Mouse (Mus musculus) stomach, postnatal 0 days (tissue): Measurements from ENCODE around the gene Mtfr2. TPM values are rescaled to one million over a fixed set of nuclear protein-coding genes. Genes with fewer than 3 reads are reported as not detected.

Experiments
- ATAC-seq: fragments of 200-750 bp; cut with Nextera tagmentation; 2 replicates; pipeline ENCODE4 v1.8.0; 2017; ENCODE audit not compliant: low FRiP score, low TSS enrichment
- DNase-seq: peaks from one replicate; pipeline ENCODE4 v3.0.0-alpha.2; 2016; ENCODE audit warnings: low spot score
- H3K27ac ChIP-seq: fragments of 300-500 bp; sonication (generic); replicated peaks from 2 replicates; pipeline ENCODE4 v1.5.1; 2014; ENCODE audit warnings: mild to moderate bottlenecking, control low read depth
- H3K27me3 ChIP-seq: fragments of 300-500 bp; sonication (generic); 2 replicates; pipeline ENCODE4 v1.6.1; 2014; ENCODE audit warnings: low read length; ENCODE audit not compliant: control insufficient read depth, insufficient read depth
- H3K36me3 ChIP-seq: fragments of 300-500 bp; sonication (generic); 2 replicates; pipeline ENCODE4 v1.6.1; 2014; ENCODE audit warnings: low read length, mixed read lengths; ENCODE audit not compliant: control insufficient read depth, insufficient read depth
- H3K4me1 ChIP-seq: fragments of 300-500 bp; sonication (generic); replicated peaks from 2 replicates; pipeline ENCODE4 v1.6.1; 2014; ENCODE audit warnings: antibody characterized with exemption; ENCODE audit not compliant: control insufficient read depth, insufficient read depth
- H3K4me2 ChIP-seq: fragments of 300-500 bp; sonication (generic); replicated peaks from 2 replicates; pipeline ENCODE4 v1.6.1; 2014; ENCODE audit warnings: low read depth, mild to moderate bottlenecking, control low read depth, moderate library complexity
- H3K4me3 ChIP-seq: fragments of 300-500 bp; sonication (generic); 2 replicates; pipeline ENCODE4 v1.5.1; 2014; ENCODE audit warnings: low read depth, low read length, control low read depth
- H3K9ac ChIP-seq: fragments of 300-500 bp; sonication (generic); 2 replicates; pipeline ENCODE4 v1.6.1; 2014; ENCODE audit warnings: mild to moderate bottlenecking, low read length, control low read depth, mixed read lengths
- H3K9me3 ChIP-seq: fragments of 300-500 bp; sonication (generic); 2 replicates; pipeline ENCODE4 v1.6.1; 2016; ENCODE audit warnings: low read length; ENCODE audit not compliant: control insufficient read depth
- CTCF ChIP-seq: IDR thresholded peaks from 2 replicates; pipeline ENCODE4 v1.5.1; 2016; ENCODE audit warnings: antibody characterized with exemption, low read depth, mild to moderate bottlenecking, moderate library complexity
- EP300 ChIP-seq: optimal IDR thresholded peaks from 2 replicates; pipeline ENCODE3; 2016; ENCODE audit warnings: antibody characterized with exemption
- WGBS: fragments of 180-500 bp; shearing (Covaris S2); extraction: QIAGEN DNeasy Blood & Tissue Kit; methylation state at CpG from one replicate; pipeline ENCODE4 v1.1.7; 2014; 5-methylcytosine and 5-hydroxymethylcytosine counted together
- polyA plus RNA-seq: library from polyadenylated mRNA; unstranded; fragments of >200 nt; fragmentation: Nextera tagmentation; extraction: Ambion mirVana; gene quantifications from 2 replicates; pipeline ENCODE4 v1.2.1, GENCODE M21; 2015

The Mtfr2 gene
- polyA plus RNA-seq, 1 experiment from 2014 or later, result 0.63 TPM

- H3K36me3 ChIP-seq, result peaks cover 10% of the 10 kb centered on the region
- ATAC-seq (no peak), DNase-seq (no peak)
- H3K27me3 ChIP-seq, result no peaks in the 10 kb centered on the region
- H3K9ac ChIP-seq, result no peak overlapping the region
- no peak for TF ChIP-seq CTCF
- no peak for TF ChIP-seq EP300
- no peaks in the 10 kb centered on the region for H3K9me3 ChIP-seq
- H3K27ac ChIP-seq, result no peak overlapping the region
- H3K4me2 ChIP-seq, result no peak overlapping the region
- H3K4me1 ChIP-seq, result no peaks in the 10 kb centered on the region
- 78% methylated on average over 2 of the region's 2 CpGs for WGBS
- H3K4me3 ChIP-seq, result no peak overlapping the region
These were observed 16.3 kb upstream of the Mtfr2 start for GRCm38 (mm10) chr10:20331262-20331661.

DNA sequence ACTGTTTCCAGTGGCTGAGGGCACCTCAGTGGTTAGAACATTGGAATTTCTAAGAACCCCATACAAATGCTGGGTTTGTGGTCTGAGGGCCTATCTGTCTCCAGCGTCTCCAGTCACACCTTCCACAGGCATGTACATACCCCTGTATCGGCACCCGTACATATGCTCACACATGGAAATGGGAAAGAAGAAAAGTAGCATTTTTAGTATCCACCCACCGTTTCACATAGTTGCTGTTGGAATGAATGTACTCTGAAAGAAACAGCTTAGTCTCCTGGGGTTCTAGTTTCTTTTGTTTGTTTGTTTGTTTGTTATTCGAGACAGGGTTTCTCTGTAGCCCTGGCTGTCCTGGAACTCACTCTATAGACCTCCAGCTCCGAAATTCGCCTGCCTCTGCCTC is 9.7 kb upstream of the Mtfr2 start:
- H3K36me3 ChIP-seq, result 0 out of 2 replicates have a peak, but pooled peaks cover 7% of the 10 kb centered on the region
- 90% methylated on average over 7 of the region's 7 CpGs for WGBS
- no peak overlapping the region for H3K4me2 ChIP-seq

GRCm38 (mm10) chr10:20345736-20346135 is 1.8 kb upstream of the Mtfr2 start:
- 57% methylated on average over 1 of the region's 1 CpGs for WGBS
- peaks cover 15% of the 10 kb centered on the region for H3K36me3 ChIP-seq
- H3K4me1 ChIP-seq, result no peaks in the 10 kb centered on the region
- no peak overlapping the region for H3K4me3 ChIP-seq
- TF ChIP-seq CTCF, result no peak
- TF ChIP-seq EP300, result no peak
- H3K9ac ChIP-seq, result no peak overlapping the region
- no peak overlapping the region for H3K4me2 ChIP-seq
- ATAC-seq, result no peak
- DNase-seq, result no peak
- H3K27me3 ChIP-seq, result no peaks in the 10 kb centered on the region
- no peaks in the 10 kb centered on the region for H3K9me3 ChIP-seq
- no peak overlapping the region for H3K27ac ChIP-seq

More for the DNA sequence above, 9.7 kb upstream of the Mtfr2 start:
- H3K9ac ChIP-seq, result no peak overlapping the region
- DNase-seq, result no peak
- H3K4me1 ChIP-seq, result no peaks in the 10 kb centered on the region
- no peak overlapping the region for H3K27ac ChIP-seq
- H3K4me3 ChIP-seq, result no peak overlapping the region
- TF ChIP-seq EP300, result no peak
- no peak for TF ChIP-seq CTCF
- no peaks in the 10 kb centered on the region for H3K27me3 ChIP-seq
- no peaks in the 10 kb centered on the region for H3K9me3 ChIP-seq
- no peak for ATAC-seq

- no peak for ATAC-seq
- H3K9me3 ChIP-seq, result no peaks in the 10 kb centered on the region
- TF ChIP-seq EP300 (no peak), CTCF (no peak)
- H3K4me3 ChIP-seq, result no peak overlapping the region
- H3K4me2 ChIP-seq, result no peak overlapping the region
- no peaks in the 10 kb centered on the region for H3K4me1 ChIP-seq
- DNase-seq, result no peak
- 90% methylated on average over 2 of the region's 2 CpGs for WGBS
- no peak overlapping the region for H3K27ac ChIP-seq
- peaks cover 10% of the 10 kb centered on the region for H3K36me3 ChIP-seq
- H3K9ac ChIP-seq, result no peak overlapping the region
- H3K27me3 ChIP-seq, result no peaks in the 10 kb centered on the region
These were observed 1.3 kb downstream of the Mtfr2 start for GRCm38 (mm10) chr10:20348894-20349293.

DNA sequence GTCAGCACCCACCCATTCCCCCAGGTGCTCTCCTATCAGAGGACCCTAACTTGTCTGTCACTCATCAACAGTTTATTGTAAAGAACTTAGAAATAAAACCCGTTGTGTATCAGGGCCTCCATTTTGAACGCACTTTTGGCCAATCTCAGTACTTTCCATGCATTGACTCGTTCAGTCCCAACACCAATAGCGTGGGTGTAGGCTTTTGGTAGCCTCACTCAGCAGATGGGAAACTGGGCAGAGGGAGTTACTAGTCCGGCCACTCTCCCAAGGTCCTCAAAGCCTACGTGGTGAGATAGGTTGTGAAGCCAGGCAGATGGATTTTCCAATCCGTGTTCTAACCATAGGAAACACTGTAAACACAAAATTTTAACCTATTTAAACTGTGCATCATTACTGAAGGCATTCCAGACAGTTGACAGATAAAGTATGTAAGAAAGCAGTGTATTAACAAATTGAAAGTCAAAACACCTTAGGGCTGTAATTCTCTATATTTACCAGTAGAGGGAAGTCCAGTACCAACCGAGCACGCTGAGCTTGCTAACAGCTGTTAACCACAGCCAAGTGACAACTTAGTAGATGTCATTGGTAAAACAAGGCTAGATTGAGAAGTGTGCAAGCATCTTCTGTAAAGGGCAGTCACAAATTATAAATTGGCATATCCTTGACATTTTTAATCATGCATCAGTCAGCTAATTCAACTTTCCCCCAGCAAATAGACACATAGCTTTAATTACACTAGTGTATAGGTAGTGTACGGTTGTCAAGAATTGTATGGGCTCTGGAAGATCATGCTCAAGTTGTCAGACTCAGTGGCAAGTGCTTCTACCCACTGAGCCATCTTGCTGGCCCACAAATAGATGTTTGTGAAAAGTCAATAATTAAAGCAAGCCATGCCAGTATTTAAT is 14.2 kb downstream of the Mtfr2 start:
- 60% methylated on average over 10 of the region's 10 CpGs for WGBS
- TF ChIP-seq EP300, result no peak
- TF ChIP-seq CTCF, result peak; percentile 92
- Histone ChIP-seq H3K4me1 (no peaks in the 10 kb centered on the region), H3K27me3 (no peaks in the 10 kb centered on the region), H3K4me2 (no peak overlapping the region), H3K9ac (no peak overlapping the region), H3K9me3 (no peaks in the 10 kb centered on the region), H3K36me3 (no peaks in the 10 kb centered on the region), H3K4me3 (no peak overlapping the region), H3K27ac (no peak overlapping the region)
- peak; percentile 40; the same call in 1 of the 2 replicates for ATAC-seq
- DNase-seq, result no peak

DNA sequence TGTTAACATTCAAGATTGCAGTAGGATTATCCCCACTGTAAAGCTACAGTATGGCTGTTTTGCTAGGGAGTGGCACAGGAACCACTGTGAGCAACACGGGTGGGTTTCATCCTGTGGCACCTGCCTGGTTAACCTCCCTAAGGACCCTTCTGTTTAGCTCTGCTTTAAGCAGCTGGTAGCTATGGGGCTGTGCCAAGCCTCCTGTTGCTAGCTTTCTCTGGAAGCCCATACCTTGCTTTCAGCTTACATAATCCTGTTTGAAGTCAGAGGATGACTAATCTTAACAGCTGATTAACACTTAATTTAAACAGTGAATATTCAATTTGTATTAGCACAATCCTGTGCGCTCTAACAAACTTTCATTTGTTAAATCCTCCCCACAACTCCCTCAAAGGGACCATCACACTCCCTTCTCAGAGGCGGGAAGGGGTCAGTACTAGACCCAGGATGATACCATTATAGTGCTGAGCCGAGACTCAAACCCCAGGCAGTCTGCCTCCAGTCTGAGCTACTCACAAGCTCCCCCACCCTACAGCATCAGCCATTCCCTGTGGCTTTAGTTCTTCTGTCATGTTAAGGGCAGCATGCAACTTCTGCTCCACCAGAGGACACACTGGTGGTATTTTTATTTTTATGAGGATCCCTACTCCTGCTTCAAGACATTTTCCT is 15.0 kb downstream of the Mtfr2 start:
- ATAC-seq (no peak), DNase-seq (no peak)
- Histone ChIP-seq H3K9me3 (no peaks in the 10 kb centered on the region), H3K27ac (no peak overlapping the region), H3K4me1 (no peaks in the 10 kb centered on the region), H3K36me3 (no peaks in the 10 kb centered on the region), H3K9ac (no peak overlapping the region), H3K4me3 (no peak overlapping the region), H3K4me2 (no peak overlapping the region), H3K27me3 (no peaks in the 10 kb centered on the region)
- WGBS, result 66% methylated on average over 4 of the region's 4 CpGs
- TF ChIP-seq CTCF (no peak), EP300 (no peak)
